Mouse (Mus musculus): Measurements from ENCODE around the gene Ptrh2. TPM values are rescaled to one million over a fixed set of nuclear protein-coding genes. Genes with fewer than 3 reads are reported as not detected.

Ptrh2 gene
- total RNA-seq, 1 experiment from 2014 or later: 26.0 TPM

Other genes starting within 250 kb of the Ptrh2 start
- gene Rnft1, start 199.3 kb upstream of the Ptrh2 start, total RNA-seq (2017): 12.4 and 17.4 TPM in 2 replicates
- gene Rps6kb1, start 139.2 kb upstream of the Ptrh2 start, total RNA-seq (2017): 41.5 and 63.2 TPM in 2 replicates
- gene Tubd1, start 139.0 kb upstream of the Ptrh2 start, total RNA-seq (2017): 8.8 and 13.1 TPM in 2 replicates
- gene Vmp1, start 149 bp upstream of the Ptrh2 start, total RNA-seq (2017): 137 and 202 TPM in 2 replicates
- 133 and 137 TPM in 2 replicates for gene Cltc, start 73.6 kb downstream of the Ptrh2 start, total RNA-seq (2017)
- 8.3 and 11.2 TPM in 2 replicates for gene Dhx40, start 123.8 kb downstream of the Ptrh2 start, total RNA-seq (2017)